Mouse (Mus musculus): ENCODE measurements around the gene Ergic3.

Gene Ergic3

GRCm38 (mm10) chr2:156007888-156008532 is at the start of gene Ergic3, which contains the start of gene 6430550D23Rik:
TSS of gene Ergic3 (plus strand) at chr2:156008045.
TSS of gene 6430550D23Rik (minus strand) at chr2:156007977.
- in situ Hi-C loops (cut with MboI; ENCODE audit: unreplicated experiment in 2 of 2) = loop anchor here in 1 of 2 experiments (5.0 kb wide), 1 partner anchor 41 kb away; no protein-coding TSS in a partner anchor

GRCm38 (mm10) chr2:155959981-155960380 is 47.9 kb upstream of the Ergic3 start:
- in situ Hi-C loops (cut with MboI; ENCODE audit: unreplicated experiment in 2 of 2) = loop anchor here (5.0 to 10.0 kb wide), 3 partner anchors 172 to 325 kb away; no protein-coding TSS in a partner anchor

DNA sequence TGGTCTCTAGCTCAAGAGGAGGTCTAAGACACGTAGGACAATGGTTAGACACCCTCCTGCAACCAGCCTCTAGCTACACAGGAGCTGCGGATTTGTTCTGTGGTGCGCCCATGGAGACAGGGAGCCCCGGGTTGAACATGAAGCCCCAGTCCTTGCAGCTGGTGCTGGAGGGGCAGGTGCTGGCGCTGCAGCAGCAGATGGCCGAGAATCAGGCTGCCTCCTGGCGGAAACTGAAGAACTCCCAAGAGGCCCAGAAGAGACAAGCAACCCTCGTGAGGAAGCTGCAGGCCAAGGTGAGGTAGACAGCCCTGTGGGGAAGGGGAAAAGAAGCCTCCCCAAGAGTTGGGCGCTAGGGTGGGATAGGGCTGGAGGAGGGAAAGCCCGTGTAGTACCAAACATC is 46.0 kb upstream of the Ergic3 start:
- in situ Hi-C loops (cut with MboI; ENCODE audit: unreplicated experiment in 2 of 2) = loop anchor here in 1 of 2 experiments (5.0 kb wide), 1 partner anchor 170 kb away; no protein-coding TSS in a partner anchor

DNA sequence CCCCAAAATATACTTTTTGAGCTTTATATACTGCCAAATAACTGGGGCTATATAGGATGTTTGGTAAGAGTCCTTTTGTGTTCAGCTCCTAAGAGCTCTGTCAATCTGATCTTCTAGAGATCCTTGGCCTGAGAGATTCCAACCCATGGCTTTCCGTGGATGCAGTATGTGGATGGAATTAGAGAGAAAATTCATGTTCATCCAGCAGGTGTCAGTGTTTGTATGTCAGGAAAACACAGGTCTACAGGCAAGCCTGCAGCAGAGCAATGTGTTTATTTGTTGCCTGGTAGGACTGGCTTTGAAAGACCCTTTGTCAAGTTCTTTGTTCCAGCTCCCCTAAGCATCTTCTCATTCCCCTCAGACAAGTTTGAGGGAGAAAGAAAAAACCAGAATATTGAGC is 44.9 kb upstream of the Ergic3 start:
- in situ Hi-C loops (cut with MboI; ENCODE audit: unreplicated experiment in 2 of 2) = loop anchor here in 1 of 2 experiments (5.0 kb wide), 1 partner anchor 169 kb away; no protein-coding TSS in a partner anchor

DNA sequence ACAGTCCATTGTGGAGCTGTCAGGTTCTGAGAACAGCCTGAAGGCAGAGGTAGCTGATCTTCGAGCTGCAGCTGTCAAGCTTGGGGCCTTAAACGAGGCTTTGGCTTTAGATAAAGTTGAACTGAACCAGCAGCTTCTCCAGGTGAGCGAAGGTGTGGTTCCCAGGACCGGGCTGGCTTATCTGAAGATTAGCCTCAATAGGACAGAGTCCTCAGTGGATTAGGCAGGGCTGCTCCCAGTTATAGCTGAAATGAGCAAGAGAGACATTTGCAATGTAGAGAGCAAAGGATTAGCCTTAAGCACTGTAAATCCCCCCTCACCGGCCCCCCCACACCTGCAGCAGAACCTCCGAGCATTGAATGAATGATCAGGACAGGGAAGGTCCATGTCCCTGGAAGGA is 34.5 kb upstream of the Ergic3 start:
- in situ Hi-C loops (cut with MboI; ENCODE audit: unreplicated experiment in 2 of 2) = no loop called here

GRCm38 (mm10) chr2:155974087-155974731 is 33.6 kb upstream of the Ergic3 start:
- in situ Hi-C loops (cut with MboI; ENCODE audit: unreplicated experiment in 2 of 2) = no loop called here

GRCm38 (mm10) chr2:155979328-155979991 is 28.4 kb upstream of the Ergic3 start:
- in situ Hi-C loops (cut with MboI; ENCODE audit: unreplicated experiment in 2 of 2) = no loop called here

DNA sequence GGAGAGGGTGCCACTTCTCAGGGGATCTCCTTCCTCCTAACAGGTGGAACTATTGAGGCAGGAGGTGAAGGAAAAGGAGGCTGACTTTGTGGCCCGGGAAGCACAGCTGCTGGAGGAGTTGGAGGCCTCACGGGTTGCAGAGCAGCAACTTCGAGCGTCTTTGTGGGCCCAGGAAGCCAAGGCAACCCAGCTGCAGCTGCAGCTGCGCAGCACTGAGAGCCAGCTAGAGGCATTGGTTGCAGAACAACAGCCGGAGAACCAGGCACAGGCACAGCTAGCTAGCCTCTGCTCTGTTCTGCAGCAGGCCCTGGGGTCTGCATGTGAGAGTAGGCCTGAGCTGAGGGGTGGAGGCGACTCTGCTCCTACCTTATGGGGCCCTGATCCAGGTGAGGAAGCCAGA is 22.1 kb upstream of the Ergic3 start:
- in situ Hi-C loops (cut with MboI; ENCODE audit: unreplicated experiment in 2 of 2) = no loop called here

GRCm38 (mm10) chr2:155987131-155987530 is 20.7 kb upstream of the Ergic3 start:
- in situ Hi-C loops (cut with MboI; ENCODE audit: unreplicated experiment in 2 of 2) = no loop called here

DNA sequence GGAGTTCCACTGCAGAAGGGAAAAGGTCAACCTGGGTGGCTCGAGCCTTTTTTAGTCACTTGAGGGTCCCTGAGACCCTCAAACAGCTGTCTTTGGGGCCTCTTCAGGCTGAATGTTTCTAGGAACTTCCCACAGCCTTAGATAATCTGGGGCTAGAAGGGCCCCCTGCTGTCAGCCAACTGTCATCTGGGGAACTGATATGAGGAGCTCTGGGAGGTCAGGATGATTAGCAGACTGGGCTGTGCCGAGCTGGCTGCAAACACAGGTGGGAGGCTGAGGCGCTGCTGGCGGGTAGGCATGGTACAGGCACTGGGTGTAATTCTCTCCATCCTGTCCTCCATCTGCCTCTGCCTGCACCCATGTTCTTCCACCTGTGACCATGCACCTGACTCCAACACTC is 18.8 kb upstream of the Ergic3 start:
- in situ Hi-C loops (cut with MboI; ENCODE audit: unreplicated experiment in 2 of 2) = no loop called here

- in situ Hi-C loops (cut with MboI; ENCODE audit: unreplicated experiment in 2 of 2) = no loop called here
Observed at GRCm38 (mm10) chr2:155991151-155991550, 16.7 kb upstream of the Ergic3 start.

DNA sequence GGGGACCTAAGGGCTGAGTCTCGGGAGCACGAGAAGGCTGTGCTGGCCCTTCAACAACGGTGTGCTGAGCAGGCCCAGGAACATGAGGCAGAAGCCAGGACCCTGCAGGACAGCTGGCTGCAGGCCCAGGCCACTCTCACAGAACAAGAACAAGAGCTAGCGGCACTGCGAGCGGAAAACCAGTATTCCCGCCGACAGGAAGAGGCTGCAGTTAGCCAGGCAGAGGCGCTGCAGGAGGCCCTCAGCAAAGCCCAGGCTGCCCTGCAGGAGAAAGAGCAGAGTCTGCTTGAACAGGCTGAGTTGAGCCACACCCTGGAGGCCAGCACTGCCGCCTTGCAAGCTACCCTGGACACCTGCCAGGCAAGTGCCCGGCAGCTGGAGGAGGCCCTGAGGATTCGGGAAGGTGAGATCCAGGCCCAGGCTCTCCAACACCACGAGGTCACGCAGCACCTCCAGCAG is 16.0 kb upstream of the Ergic3 start:
- in situ Hi-C loops (cut with MboI; ENCODE audit: unreplicated experiment in 2 of 2) = no loop called here

GRCm38 (mm10) chr2:156005393-156005792 is 2.5 kb upstream of the Ergic3 start:
- in situ Hi-C loops (cut with MboI; ENCODE audit: unreplicated experiment in 2 of 2) = loop anchor here in 1 of 2 experiments (5.0 kb wide), 1 partner anchor 38 kb away; no protein-coding TSS in a partner anchor

DNA sequence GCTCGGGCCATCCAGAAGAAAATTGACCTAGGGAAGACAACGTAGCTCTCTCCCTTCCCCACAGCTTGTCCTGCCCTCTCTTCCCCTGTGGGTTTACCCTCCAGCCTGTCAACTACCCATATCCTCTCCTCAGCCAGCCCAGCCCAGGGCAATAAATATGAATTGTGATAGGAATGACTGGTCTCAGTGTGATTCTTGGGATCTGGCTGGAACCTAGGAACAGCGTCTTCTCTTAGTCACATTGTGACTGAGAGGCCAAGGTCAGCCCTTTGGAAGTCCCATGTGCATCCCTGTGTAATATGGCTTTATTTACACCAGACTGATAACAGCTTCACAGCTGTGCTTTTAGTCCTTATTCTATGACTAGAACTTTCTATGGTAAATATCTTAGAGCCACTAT is 10.3 kb downstream of the Ergic3 start:
- in situ Hi-C loops (cut with MboI; ENCODE audit: unreplicated experiment in 2 of 2) = no loop called here

GRCm38 (mm10) chr2:156021219-156021618 is 13.4 kb downstream of the Ergic3 start:
- in situ Hi-C loops (cut with MboI; ENCODE audit: unreplicated experiment in 2 of 2) = no loop called here

- in situ Hi-C loops (cut with MboI; ENCODE audit: unreplicated experiment in 2 of 2) = no loop called here
Observed at GRCm38 (mm10) chr2:156021765-156022164, 13.9 kb downstream of the Ergic3 start.

GRCm38 (mm10) chr2:156025482-156025881 is 17.6 kb downstream of the Ergic3 start:
- in situ Hi-C loops (cut with MboI; ENCODE audit: unreplicated experiment in 2 of 2) = loop anchor here in 1 of 2 experiments (25.0 kb wide), 1 partner anchor 462 kb away; no protein-coding TSS in a partner anchor

DNA sequence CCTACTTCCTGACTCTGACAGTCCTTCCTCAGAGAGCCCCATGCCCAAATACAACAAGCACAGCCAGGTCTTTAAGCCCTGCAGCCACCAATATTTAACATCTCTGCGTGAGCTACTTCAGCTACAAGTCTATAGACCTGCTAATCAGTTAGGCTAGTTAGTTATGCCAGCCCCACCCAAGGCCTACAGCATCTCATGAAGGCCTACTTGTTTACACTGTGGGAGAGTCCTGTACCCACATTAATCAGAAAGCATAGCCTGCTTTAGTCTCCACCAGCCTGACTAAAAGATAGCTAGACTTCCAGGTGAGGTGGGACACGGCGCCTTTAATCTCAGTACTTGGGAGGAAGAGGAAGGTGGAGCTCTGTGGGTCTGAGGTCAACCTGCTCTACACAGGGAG is 31.5 kb downstream of the Ergic3 start:
- in situ Hi-C loops (cut with MboI; ENCODE audit: unreplicated experiment in 2 of 2) = loop anchor here in 1 of 2 experiments (25.0 kb wide), 1 partner anchor 448 kb away; no protein-coding TSS in a partner anchor

- in situ Hi-C loops (cut with MboI; ENCODE audit: unreplicated experiment in 2 of 2) = loop anchor here in 1 of 2 experiments (25.0 kb wide), 1 partner anchor 444 kb away; no protein-coding TSS in a partner anchor
Observed at GRCm38 (mm10) chr2:156042903-156043302, 35.1 kb downstream of the Ergic3 start.

DNA sequence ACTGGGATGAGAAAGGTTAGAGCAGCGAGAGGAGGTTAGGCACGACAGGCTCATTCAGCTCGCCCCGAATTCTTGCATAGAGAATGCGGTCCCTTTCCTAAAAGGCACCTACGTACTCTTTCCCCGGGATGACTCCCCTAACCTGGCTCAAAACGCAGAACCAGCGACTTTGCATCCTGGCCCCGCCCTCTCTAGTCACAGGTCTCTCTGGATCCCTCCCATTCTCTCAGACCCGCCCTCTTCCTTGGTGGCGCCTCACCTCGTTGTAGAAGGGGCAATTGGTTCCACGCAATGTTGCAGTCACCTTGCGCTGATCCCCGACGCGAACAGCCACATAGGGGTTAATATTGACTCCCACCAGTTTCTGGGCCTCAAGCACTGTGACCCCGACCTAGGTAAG is 40.1 kb downstream of the Ergic3 start:
- in situ Hi-C loops (cut with MboI; ENCODE audit: unreplicated experiment in 2 of 2) = loop anchor here in 1 of 2 experiments (25.0 kb wide), 1 partner anchor 439 kb away; no protein-coding TSS in a partner anchor

DNA sequence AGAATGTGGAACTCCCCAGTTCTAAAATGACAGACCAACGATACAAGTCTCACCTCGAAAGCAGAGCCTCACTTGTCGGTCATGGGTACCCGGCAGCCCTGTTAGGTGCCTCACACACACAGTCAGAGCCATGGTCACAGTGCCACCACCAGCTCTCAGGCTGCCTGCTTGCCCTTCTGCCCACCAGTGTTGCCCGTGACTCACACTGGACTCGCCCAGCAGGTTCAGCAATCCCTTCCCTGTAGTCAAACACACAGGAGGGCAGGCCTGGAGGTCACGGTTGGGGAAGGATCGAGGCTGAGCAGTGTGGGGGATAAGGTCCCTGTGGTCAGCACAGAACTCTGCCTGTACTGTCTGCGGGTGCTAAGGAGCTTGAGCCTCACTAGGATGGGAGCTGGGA is 45.0 kb downstream of the Ergic3 start, which contains the start of gene Fer1l4:
Gene Fer1l4, minus strand, starts transcription at position 132 of the 400 bp plus-strand sequence.
- in situ Hi-C loops (cut with MboI; ENCODE audit: unreplicated experiment in 2 of 2) = no loop called here

Measured in v-Abl transformed pro-B cells (cell line).